Mouse (Mus musculus): Measurements from ENCODE around the gene Cnnm1.

- TF ChIP-seq POLR2A (IDR thresholded peaks at IDR 0.05; ENCODE audit: extremely low read depth, insufficient read depth, low read length): no peak
- no peak for TF ChIP-seq CTCF (IDR thresholded peaks at IDR 0.05; ENCODE audit: extremely low read depth, insufficient read depth, low read length)
Observed at GRCm38 (mm10) chr19:43427446-43428224, 12.6 kb upstream of the Cnnm1 start.
